Mouse (Mus musculus) intestine, embryonic 16.5 days (tissue): ENCODE measurements around the gene Itpr1. TPM values are rescaled to one million over a fixed set of nuclear protein-coding genes. Genes with fewer than 3 reads are reported as not detected.

Source experiments
- ATAC-seq: fragments of 200-750 bp; cut with Nextera tagmentation; 2 replicates; pipeline ENCODE4 v1.8.0; 2017; ENCODE audit warnings: moderate TSS enrichment, moderate library complexity
- H3K27ac ChIP-seq: fragments of 300-500 bp; sonication (generic); 2 replicates; pipeline ENCODE4 v1.5.1; 2014; ENCODE audit warnings: mild to moderate bottlenecking, low read length
- H3K27me3 ChIP-seq: fragments of 300-500 bp; sonication (generic); replicated peaks from 2 replicates; pipeline ENCODE4 v1.6.1; 2014; ENCODE audit warnings: low read length, control low read depth, mixed read lengths; ENCODE audit not compliant: control insufficient read depth, insufficient read depth
- H3K36me3 ChIP-seq: fragments of 300-500 bp; sonication (generic); 2 replicates; pipeline ENCODE4 v1.6.1; 2014; ENCODE audit warnings: low read length, control low read depth; ENCODE audit not compliant: control insufficient read depth, insufficient read depth
- H3K4me1 ChIP-seq: fragments of 300-500 bp; sonication (generic); 2 replicates; pipeline ENCODE4 v1.6.1; 2014; ENCODE audit warnings: low read length, control low read depth, mixed read lengths; ENCODE audit not compliant: control insufficient read depth, insufficient read depth
- H3K4me2 ChIP-seq: fragments of 300-500 bp; sonication (generic); 2 replicates; pipeline ENCODE4 v1.6.1; 2014; ENCODE audit warnings: low read depth, low read length, control low read depth
- H3K4me3 ChIP-seq: fragments of 300-500 bp; sonication (generic); 2 replicates; pipeline ENCODE4 v1.5.1; 2014; ENCODE audit warnings: mild to moderate bottlenecking, low read length
- H3K9ac ChIP-seq: fragments of 300-500 bp; sonication (generic); 2 replicates; pipeline ENCODE4 v1.6.1; 2014; ENCODE audit warnings: low read depth, low read length
- H3K9me3 ChIP-seq: fragments of 300-500 bp; sonication (generic); 2 replicates; pipeline ENCODE4 v1.6.1; 2016; ENCODE audit warnings: low read length, control low read depth; ENCODE audit not compliant: control insufficient read depth
- WGBS: fragments of 180-500 bp; shearing (Covaris S2); extraction: QIAGEN DNeasy Blood & Tissue Kit; methylation state at CpG from one replicate; pipeline ENCODE4 v1.1.7; 2014; 5-methylcytosine and 5-hydroxymethylcytosine counted together
- polyA plus RNA-seq: library from polyadenylated mRNA; unstranded; fragments of >200 nt; fragmentation: Nextera tagmentation; extraction: Ambion mirVana; gene quantifications from 2 replicates; pipeline ENCODE4 v1.2.1, GENCODE M21; 2015

Itpr1 gene
- polyA plus RNA-seq, 1 experiment from 2014 or later, result 5.9 TPM

- no peaks in the 10 kb centered on the region for H3K9me3 ChIP-seq
- no peaks in the 10 kb centered on the region for H3K4me1 ChIP-seq
- no peak overlapping the region for H3K4me3 ChIP-seq
- no peak overlapping the region for H3K4me2 ChIP-seq
- no peak for ATAC-seq
- no peak overlapping the region for H3K27ac ChIP-seq
- H3K27me3 ChIP-seq, result no peaks in the 10 kb centered on the region
- no peak overlapping the region for H3K9ac ChIP-seq
- 84% methylated on average over 8 of the region's 8 CpGs for WGBS
- no peaks in the 10 kb centered on the region for H3K36me3 ChIP-seq
Observed at GRCm38 (mm10) chr6:108330461-108330860, 117.6 kb downstream of the Itpr1 start.

GRCm38 (mm10) chr6:108331268-108331667 is 118.4 kb downstream of the Itpr1 start:
- 69% methylated on average over 3 of the region's 3 CpGs for WGBS

DNA sequence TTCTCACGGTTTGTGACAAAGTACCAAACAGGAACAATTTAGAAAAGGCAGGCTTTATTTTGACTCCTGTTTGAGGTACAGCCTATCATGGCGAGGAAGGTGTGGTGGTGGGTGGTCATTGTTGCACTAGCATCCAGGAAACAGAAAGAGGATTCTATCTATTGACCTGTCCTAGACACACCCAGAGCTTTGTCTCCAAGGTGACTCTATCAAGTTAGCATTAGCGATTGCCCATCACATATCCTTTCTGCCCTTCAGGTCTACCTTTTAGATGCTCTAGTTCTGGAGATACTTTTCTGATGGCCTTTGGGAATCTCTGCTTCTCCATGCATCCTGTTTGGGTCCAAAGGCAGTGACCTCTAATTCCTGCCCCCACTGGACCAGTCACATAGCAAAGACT is 121.2 kb downstream of the Itpr1 start:
- WGBS, result 73% methylated on average over 3 of the region's 3 CpGs
- ATAC-seq, result no peak
- Histone ChIP-seq H3K27me3 (no peaks in the 10 kb centered on the region), H3K4me2 (no peak overlapping the region), H3K4me1 (no peaks in the 10 kb centered on the region), H3K4me3 (no peak overlapping the region), H3K9me3 (no peaks in the 10 kb centered on the region), H3K9ac (no peak overlapping the region), H3K27ac (no peak overlapping the region), H3K36me3 (no peaks in the 10 kb centered on the region)

More at GRCm38 (mm10) chr6:108331268-108331667, 118.4 kb downstream of the Itpr1 start:
- H3K27me3 ChIP-seq, result no peaks in the 10 kb centered on the region
- no peaks in the 10 kb centered on the region for H3K9me3 ChIP-seq
- no peaks in the 10 kb centered on the region for H3K36me3 ChIP-seq
- H3K27ac ChIP-seq, result no peak overlapping the region
- no peak overlapping the region for H3K4me2 ChIP-seq
- H3K4me3 ChIP-seq, result no peak overlapping the region
- ATAC-seq, result no peak
- no peaks in the 10 kb centered on the region for H3K4me1 ChIP-seq
- H3K9ac ChIP-seq, result no peak overlapping the region

DNA sequence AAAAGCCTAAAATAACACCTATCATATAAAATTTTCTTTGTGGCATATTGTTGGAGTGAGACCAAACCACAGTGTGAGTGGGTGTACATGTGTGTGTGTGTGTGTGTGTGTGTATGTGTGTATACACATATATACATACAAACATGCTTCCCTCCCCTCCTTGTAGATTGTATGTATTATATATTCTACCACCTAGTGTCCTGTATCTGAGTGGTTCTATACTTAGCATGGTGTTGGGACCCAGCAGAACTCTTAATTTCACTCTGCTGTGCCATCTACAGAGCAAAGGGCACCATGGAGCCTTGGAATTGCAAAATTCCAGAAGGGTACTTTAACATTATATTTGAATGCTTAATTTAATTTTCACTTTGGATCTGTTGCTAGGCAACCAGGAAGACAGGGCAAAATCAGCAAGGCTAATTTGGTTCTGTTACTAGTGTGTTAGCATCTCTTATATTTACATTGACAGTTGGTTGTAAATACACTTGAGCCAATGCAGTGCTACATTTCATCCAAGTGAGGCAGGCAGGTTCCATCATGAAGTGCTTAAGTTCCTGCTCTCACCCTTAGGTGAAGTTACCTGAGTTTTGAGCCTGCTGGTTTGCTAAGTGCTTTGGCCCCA is 122.4 kb downstream of the Itpr1 start:
- Histone ChIP-seq H3K27me3 (no peaks in the 10 kb centered on the region), H3K4me1 (no peaks in the 10 kb centered on the region), H3K9me3 (no peaks in the 10 kb centered on the region), H3K4me3 (no peak overlapping the region), H3K9ac (no peak overlapping the region), H3K27ac (no peak overlapping the region), H3K36me3 (0 out of 2 replicates have a peak, but pooled peaks cover 4% of the 10 kb centered on the region), H3K4me2 (no peak overlapping the region)
- no peak for ATAC-seq

GRCm38 (mm10) chr6:108336506-108336905 is 123.6 kb downstream of the Itpr1 start:
- no peak overlapping the region for H3K4me2 ChIP-seq
- no peaks in the 10 kb centered on the region for H3K27me3 ChIP-seq
- no peak overlapping the region for H3K9ac ChIP-seq
- no peak overlapping the region for H3K4me3 ChIP-seq
- H3K4me1 ChIP-seq, result no peaks in the 10 kb centered on the region
- no peak for ATAC-seq
- 0 out of 2 replicates have a peak, but pooled peaks cover 4% of the 10 kb centered on the region for H3K36me3 ChIP-seq
- no peaks in the 10 kb centered on the region for H3K9me3 ChIP-seq
- WGBS, result 92% methylated on average over 6 of the region's 6 CpGs
- H3K27ac ChIP-seq, result no peak overlapping the region

- Histone ChIP-seq H3K9me3 (no peaks in the 10 kb centered on the region), H3K27ac (no peak overlapping the region), H3K4me1 (no peaks in the 10 kb centered on the region), H3K36me3 (0 out of 2 replicates have a peak, but pooled peaks cover 4% of the 10 kb centered on the region), H3K4me3 (no peak overlapping the region), H3K4me2 (no peak overlapping the region), H3K27me3 (no peaks in the 10 kb centered on the region), H3K9ac (no peak overlapping the region)
- WGBS, result 60% methylated on average over 6 of the region's 6 CpGs
- no peak for ATAC-seq
Observed at GRCm38 (mm10) chr6:108337289-108337688, 124.4 kb downstream of the Itpr1 start.

DNA sequence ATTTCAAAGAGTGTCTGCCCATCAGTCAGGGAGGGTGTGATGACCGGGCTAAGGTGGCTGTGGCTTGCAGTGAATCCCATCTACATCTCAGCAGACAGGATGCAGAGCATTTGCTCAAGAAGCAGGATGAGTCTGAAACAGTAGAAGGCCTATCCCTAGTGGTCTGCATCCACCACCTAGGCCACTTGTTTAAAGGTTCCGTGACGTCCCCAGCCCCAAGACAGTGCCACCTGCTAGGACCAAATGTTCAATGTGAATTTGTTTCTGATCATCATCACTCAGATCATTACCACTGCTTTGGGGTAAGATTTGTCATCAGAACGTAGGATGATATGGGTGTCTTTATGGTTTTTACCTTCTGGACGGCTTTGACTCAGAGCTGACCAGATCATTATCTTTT is 125.5 kb downstream of the Itpr1 start:
- H3K4me1 ChIP-seq, result no peaks in the 10 kb centered on the region
- H3K36me3 ChIP-seq, result 0 out of 2 replicates have a peak, but pooled peaks cover 4% of the 10 kb centered on the region
- no peak overlapping the region for H3K27ac ChIP-seq
- 88% methylated on average over 5 of the region's 5 CpGs for WGBS
- H3K9me3 ChIP-seq, result no peaks in the 10 kb centered on the region
- no peak for ATAC-seq
- H3K4me3 ChIP-seq, result no peak overlapping the region
- no peaks in the 10 kb centered on the region for H3K27me3 ChIP-seq
- no peak overlapping the region for H3K9ac ChIP-seq
- H3K4me2 ChIP-seq, result no peak overlapping the region

DNA sequence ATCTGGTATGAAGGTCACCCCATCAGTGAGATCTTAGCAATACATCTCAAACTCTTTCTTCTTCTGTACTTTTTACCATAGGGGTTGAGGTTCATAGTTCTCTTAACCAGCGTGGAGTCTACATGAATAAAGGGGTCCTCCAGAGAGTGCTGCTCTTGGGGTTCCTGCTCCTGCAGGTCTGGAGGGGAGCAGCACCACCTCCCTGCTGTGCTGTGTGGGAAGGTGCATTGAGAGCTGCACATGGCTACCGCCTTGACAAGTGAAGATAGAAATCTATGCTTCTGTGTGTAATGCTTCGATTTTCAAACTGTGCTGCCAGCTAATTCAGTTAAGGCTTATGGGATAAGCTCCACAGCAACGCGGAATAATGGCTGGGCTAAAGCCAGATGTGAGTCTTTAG is 130.1 kb downstream of the Itpr1 start:
- Histone ChIP-seq H3K4me1 (no peaks in the 10 kb centered on the region), H3K36me3 (0 out of 2 replicates have a peak, but pooled peaks cover 4% of the 10 kb centered on the region), H3K27me3 (no peaks in the 10 kb centered on the region), H3K4me3 (no peak overlapping the region), H3K27ac (no peak overlapping the region), H3K9me3 (no peaks in the 10 kb centered on the region), H3K4me2 (no peak overlapping the region), H3K9ac (no peak overlapping the region)
- ATAC-seq, result no peak
- whole genome bisulfite sequencing, result 77% methylated on average over 5 of the region's 5 CpGs

DNA sequence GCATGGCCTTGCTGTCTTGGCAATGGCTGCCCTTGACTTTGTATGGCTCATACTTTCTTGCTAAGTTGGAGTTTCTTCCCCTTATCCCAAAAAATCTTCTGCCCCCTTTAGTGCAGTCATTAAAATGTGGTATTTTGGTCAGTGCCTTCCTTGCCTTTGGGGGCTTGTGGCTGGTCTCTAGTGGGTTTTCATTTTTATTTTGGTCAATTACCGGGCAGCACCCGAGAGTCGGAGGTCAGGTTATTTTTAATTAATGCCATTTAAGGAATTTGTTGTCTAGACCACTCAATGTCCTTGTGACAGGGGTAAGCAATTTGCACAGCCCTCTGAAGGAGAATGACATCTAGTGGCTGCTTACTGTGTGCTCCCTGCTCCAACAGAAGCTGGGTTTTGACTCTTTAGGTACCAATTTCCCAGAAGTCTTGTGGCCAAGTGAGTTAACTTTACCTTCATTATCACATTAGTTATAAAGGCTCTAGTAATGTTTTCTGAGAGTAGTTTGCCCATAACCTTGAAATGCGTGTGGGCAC is 130.9 kb downstream of the Itpr1 start:
- Histone ChIP-seq H3K27ac (no peak overlapping the region), H3K9ac (no peak overlapping the region), H3K4me1 (no peaks in the 10 kb centered on the region), H3K4me3 (no peak overlapping the region), H3K9me3 (no peaks in the 10 kb centered on the region), H3K36me3 (0 out of 2 replicates have a peak, but pooled peaks cover 4% of the 10 kb centered on the region), H3K27me3 (no peaks in the 10 kb centered on the region), H3K4me2 (no peak overlapping the region)
- no peak for ATAC-seq
- WGBS, result 74% methylated on average over 4 of the region's 4 CpGs

DNA sequence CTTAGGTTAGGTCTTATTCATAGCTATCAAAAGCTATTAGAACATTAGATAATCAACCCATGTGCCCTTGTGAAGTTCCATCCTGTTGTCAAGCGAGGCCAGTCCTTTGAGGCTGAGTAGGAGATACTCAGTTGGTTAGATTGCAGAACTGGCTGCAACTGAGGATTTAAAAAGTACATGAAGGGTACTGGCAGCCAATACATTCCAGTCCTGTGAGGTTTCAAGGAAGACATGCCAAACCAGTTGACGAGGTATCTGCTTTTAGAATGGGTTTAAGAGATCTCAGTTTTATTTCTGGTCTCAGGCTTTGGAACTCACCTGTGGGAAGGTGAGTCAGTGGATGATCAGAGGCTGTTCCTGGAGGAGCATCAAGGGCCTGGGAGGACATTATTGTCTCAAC is 137.9 kb downstream of the Itpr1 start:
- no peak overlapping the region for H3K4me2 ChIP-seq

More for the DNA sequence above, 137.9 kb downstream of the Itpr1 start:
- Histone ChIP-seq H3K4me3 (no peak overlapping the region), H3K36me3 (no peaks in the 10 kb centered on the region), H3K9ac (no peak overlapping the region), H3K27me3 (no peaks in the 10 kb centered on the region), H3K9me3 (no peaks in the 10 kb centered on the region), H3K4me1 (no peaks in the 10 kb centered on the region), H3K27ac (no peak overlapping the region)
- no peak for ATAC-seq
- 88% methylated on average over 2 of the region's 2 CpGs for WGBS
